Mouse (Mus musculus) kidney, embryonic 15.5 days (tissue): ENCODE measurements around the gene Thyn1. TPM values are rescaled to one million over a fixed set of nuclear protein-coding genes. Genes with fewer than 3 reads are reported as not detected.

Experiments used
- ATAC-seq: fragments of 200-750 bp; cut with Nextera tagmentation; replicated peaks from 2 replicates; pipeline ENCODE4 v1.8.0; 2017; ENCODE audit warnings: moderate TSS enrichment; ENCODE audit not compliant: low FRiP score
- H3K27ac ChIP-seq: fragments of 300-500 bp; sonication (generic); 2 replicates; pipeline ENCODE4 v1.5.1; 2015; ENCODE audit warnings: mild to moderate bottlenecking, inconsistent platforms
- H3K27me3 ChIP-seq: fragments of 300-500 bp; sonication (generic); 2 replicates; pipeline ENCODE4 v1.6.1; 2015; ENCODE audit warnings: inconsistent platforms
- H3K36me3 ChIP-seq: fragments of 300-500 bp; sonication (generic); 2 replicates; pipeline ENCODE4 v1.6.1; 2015; ENCODE audit warnings: inconsistent platforms
- H3K4me1 ChIP-seq: fragments of 300-500 bp; sonication (generic); 2 replicates; pipeline ENCODE4 v1.6.1; 2015; ENCODE audit warnings: inconsistent platforms
- H3K4me2 ChIP-seq: fragments of 300-500 bp; sonication (generic); 2 replicates; pipeline ENCODE4 v1.6.1; 2015; ENCODE audit warnings: moderate library complexity, mild to moderate bottlenecking, inconsistent platforms
- H3K4me3 ChIP-seq: fragments of 300-500 bp; sonication (generic); replicated peaks from 2 replicates; pipeline ENCODE4 v1.5.1; 2015; ENCODE audit warnings: mild to moderate bottlenecking, inconsistent platforms
- H3K9ac ChIP-seq: fragments of 300-500 bp; sonication (generic); 2 replicates; pipeline ENCODE4 v1.6.1; 2015; ENCODE audit warnings: mild to moderate bottlenecking, inconsistent platforms
- H3K9me3 ChIP-seq: fragments of 300-500 bp; sonication (generic); replicated peaks from 2 replicates; pipeline ENCODE4 v1.6.1; 2016; ENCODE audit warnings: inconsistent platforms
- WGBS: fragments of 180-500 bp; shearing (Covaris S2); methylation state at CpG from one replicate; pipeline ENCODE4 v1.1.7; 2015; ENCODE audit warnings: mixed read lengths; 5-methylcytosine and 5-hydroxymethylcytosine counted together
- polyA plus RNA-seq: library from polyadenylated mRNA; unstranded; fragments of >200 nt; fragmentation: Nextera tagmentation; extraction: Ambion mirVana; gene quantifications from 2 replicates; pipeline ENCODE4 v1.2.1, GENCODE M21; 2015

Gene Thyn1
- polyA plus RNA-seq, 1 experiment from 2014 or later: 156 TPM

DNA sequence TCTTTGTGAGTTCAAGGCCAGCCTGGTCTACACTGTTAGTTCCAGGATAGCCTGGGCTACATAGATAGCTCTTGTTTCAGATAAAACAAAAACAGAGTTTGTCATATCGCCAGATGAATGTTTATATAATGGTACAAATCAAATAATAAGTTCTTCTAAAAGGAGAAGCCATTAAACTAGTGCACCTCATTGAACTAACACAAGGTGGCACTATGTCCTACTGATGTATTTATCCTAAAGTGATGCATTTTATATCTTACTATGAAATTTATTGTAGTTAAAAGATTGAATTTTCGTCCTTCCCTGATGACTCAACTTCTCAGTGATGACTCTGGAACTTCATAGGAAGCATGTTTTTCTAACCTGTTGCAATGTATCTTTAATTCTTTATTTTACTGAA is 50.0 kb downstream of the Thyn1 start:
- WGBS: 87% methylated on average over 2 of the region's 2 CpGs
- ATAC-seq: no peak
- no peak overlapping the region for H3K27ac ChIP-seq
- no peak overlapping the region for H3K9ac ChIP-seq
- no peaks in the 10 kb centered on the region for H3K27me3 ChIP-seq
- H3K4me3 ChIP-seq: no peak overlapping the region
- no peak overlapping the region for H3K4me2 ChIP-seq
- H3K36me3 ChIP-seq: peaks cover 90% of the 10 kb centered on the region
- H3K4me1 ChIP-seq: no peaks in the 10 kb centered on the region
- H3K9me3 ChIP-seq: no peaks in the 10 kb centered on the region

Other genes with a start within 250 kb of the Thyn1 start
- gene Glb1l2, start 193.2 kb upstream of the Thyn1 start, polyA plus RNA-seq: 33.2 and 34.0 TPM in 2 replicates
- not detected in 2 replicates for gene Glb1l3, start 138.8 kb upstream of the Thyn1 start, polyA plus RNA-seq
- not detected in 2 replicates for gene Gm1110, start 76.6 kb upstream of the Thyn1 start, polyA plus RNA-seq
- gene Acad8, start 144 bp upstream of the Thyn1 start, polyA plus RNA-seq: 49.6 and 53.7 TPM in 2 replicates
- 34.0 and 34.1 TPM in 2 replicates for gene Vps26b, start 30.4 kb downstream of the Thyn1 start, polyA plus RNA-seq
- 31.0 and 31.5 TPM in 2 replicates for gene Ncapd3, start 30.5 kb downstream of the Thyn1 start, polyA plus RNA-seq
- 82.3 and 83.1 TPM in 2 replicates for gene Jam3, start 155.7 kb downstream of the Thyn1 start, polyA plus RNA-seq